Mouse (Mus musculus) C2C12 (cell line): Measurements from ENCODE around the gene Zfp975.
"Not testable (repeated sequence)": the region's sequence is repeated elsewhere in the genome, so short reads cannot be mapped to it uniquely, and the experiment has no call there.

Source experiments
- CTCF ChIP-seq: IDR thresholded peaks from one replicate; pipeline ENCODE4 v1.5.1; 2011; ENCODE audit not compliant: control insufficient read depth, insufficient read depth, insufficient read length
- MAX ChIP-seq: IDR thresholded peaks from one replicate; pipeline ENCODE4 v1.6.1; 2011; ENCODE audit warnings: mild to moderate bottlenecking, control low read depth
- MYOG ChIP-seq: IDR thresholded peaks from one replicate; pipeline ENCODE4 v1.6.1; 2011; ENCODE audit not compliant: control insufficient read depth, insufficient read length; ENCODE audit errors: extremely low read depth

- TF ChIP-seq CTCF, MYOG, MAX: not testable (repeated sequence)
These were observed at the start of gene Zfp975 for GRCm38 (mm10) chr7:42692362-42693158.
